Mouse (Mus musculus) kidney, postnatal 14 days (tissue): ENCODE measurements at regions not wholly inside any gene's neighbourhood (a gene's known extent, or its start where the extent isn't known, plus 50 kb on each side); places are given as distances from the start of the nearest gene placed in this dataset.

ENCODE experiments used
- DNase-seq: peaks from one replicate; pipeline ENCODE4 v3.0.0; 2022; ENCODE audit warnings: mixed read lengths

GRCm38 (mm10) chr10:44723321-44723720, 195.0 kb upstream of the Prdm1 start:
- no peak for DNase-seq

DNA sequence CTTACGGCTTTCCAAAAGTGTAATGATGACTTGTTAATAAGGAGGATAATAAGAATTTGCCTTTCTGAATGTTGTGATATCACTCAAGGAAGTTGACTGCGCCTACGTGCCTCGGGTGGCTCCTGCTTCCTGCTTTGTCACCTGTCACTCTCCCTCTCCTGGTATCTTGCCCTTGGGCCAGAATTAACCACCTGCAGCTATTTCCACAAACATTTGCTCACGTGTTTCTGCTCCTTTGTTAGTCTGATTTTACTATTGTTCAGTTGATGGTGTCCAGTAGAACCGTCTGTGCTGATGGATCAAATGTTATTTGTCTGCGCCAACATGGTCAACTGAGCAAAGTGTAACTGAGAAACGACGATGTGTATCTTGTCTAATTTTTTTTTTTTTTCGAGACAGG, 193.4 kb upstream of the Prdm1 start:
- no peak for DNase-seq

- no peak for DNase-seq
Measured at GRCm38 (mm10) chr10:44716612-44717011, 188.3 kb upstream of the Prdm1 start.

DNA sequence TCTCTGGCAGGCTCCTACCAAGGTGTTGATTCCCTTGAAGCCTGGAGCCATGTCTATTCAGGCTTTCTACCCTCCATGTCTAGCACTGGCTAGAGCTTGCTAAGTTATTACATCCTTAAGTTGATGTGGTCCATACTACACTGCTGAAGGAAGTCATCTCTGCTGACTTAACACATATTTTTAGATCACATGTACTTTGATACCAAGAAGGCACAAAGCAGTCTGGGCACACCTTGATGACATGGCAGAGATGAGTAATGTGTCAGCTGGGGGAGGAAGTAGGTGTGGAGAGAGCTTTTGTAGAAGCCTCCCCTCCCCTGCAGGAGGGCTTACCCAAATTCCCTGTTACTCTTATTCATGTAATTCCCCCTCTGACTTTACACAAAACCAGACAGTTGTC, 187.6 kb upstream of the Prdm1 start:
- no peak for DNase-seq

DNA sequence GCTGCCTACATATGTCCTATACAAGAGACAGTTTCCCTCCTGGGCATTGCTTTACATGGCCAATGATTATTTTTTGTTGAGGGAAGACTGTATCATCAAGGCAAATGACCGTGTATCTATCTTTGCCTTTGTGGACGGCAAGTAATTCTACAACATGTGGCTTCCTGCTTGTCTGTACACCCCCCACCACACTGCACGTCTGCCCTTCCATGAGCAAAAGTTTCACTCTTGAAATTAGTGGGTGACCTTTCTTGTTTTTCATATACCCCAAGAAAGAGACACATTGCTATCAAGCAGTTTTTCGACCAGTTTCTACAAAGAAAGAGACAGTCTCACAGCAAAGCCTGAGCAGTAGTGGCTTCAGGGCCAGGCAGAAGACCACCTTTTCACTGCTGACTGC, 180.5 kb upstream of the Prdm1 start:
- DNase-seq: no peak

- DNase-seq: no peak
Measured at GRCm38 (mm10) chr10:44704143-44704542, 175.8 kb upstream of the Prdm1 start.

GRCm38 (mm10) chr10:44702108-44702507, 173.8 kb upstream of the Prdm1 start:
- peak; percentile 32 for DNase-seq

DNA sequence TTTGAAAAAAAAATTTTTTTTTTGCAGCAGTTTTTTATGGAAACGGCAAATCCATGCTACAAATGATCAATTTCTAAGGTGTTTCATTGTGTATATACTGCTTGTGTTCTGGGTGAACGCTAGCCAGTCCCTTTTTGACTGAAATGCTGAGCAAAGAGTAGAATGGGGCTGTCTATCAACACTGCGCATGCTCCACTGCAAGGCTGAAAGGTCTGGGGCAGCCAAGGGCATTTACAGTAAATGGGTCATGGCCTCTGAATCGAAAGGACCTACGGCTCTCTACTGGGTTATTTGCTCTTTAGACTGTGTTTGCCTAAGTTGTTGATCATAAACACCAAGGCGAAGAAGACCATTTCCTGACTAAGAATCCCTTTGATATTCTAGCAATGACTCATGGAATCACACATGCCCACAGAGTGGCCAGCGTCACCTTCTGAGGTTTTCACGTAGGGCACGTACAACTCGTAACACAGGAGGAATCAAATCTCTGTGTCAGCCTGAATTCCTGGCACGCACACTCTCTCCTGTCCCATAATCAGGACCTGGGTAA, 171.8 kb upstream of the Prdm1 start:
- no peak for DNase-seq

DNA sequence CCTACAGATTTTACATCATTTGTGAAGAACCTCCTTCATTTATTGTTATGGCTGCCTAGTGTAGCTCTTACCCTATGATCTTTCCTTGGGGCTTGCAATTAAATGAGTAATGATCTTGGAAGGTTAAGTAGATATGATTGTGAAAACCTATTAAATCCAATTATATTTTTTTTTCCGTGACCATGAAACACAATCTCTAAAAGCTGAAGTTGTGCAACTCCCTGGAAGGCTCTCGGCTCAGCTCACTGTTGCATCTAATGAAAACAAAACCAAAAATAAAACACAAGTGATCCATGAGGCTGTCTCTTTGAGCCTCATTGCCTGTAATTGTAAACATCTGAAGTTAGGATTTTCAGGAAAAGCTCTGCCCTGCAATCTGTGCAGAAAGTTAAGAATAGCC, 169.7 kb upstream of the Prdm1 start:
- no peak for DNase-seq

DNA sequence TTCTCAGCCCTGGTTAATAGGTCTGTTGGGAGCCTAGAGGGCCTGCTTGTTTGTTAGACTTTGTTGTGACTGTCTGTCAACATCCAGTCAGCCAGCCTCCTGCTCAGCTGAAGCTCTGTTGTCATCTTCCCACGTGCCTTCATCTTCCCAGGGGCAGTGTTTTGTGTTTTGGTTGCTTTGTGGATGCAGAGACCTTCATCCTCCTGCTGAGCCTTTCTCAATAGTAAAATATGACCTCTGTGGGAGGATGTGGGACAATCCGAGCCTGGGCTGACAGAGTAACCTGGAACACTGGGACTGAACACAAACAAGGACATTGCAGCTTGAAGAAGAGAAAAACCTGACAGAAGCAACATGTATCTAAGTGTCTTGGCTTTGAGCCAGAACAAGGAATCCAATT, 168.7 kb upstream of the Prdm1 start:
- DNase-seq: no peak

DNA sequence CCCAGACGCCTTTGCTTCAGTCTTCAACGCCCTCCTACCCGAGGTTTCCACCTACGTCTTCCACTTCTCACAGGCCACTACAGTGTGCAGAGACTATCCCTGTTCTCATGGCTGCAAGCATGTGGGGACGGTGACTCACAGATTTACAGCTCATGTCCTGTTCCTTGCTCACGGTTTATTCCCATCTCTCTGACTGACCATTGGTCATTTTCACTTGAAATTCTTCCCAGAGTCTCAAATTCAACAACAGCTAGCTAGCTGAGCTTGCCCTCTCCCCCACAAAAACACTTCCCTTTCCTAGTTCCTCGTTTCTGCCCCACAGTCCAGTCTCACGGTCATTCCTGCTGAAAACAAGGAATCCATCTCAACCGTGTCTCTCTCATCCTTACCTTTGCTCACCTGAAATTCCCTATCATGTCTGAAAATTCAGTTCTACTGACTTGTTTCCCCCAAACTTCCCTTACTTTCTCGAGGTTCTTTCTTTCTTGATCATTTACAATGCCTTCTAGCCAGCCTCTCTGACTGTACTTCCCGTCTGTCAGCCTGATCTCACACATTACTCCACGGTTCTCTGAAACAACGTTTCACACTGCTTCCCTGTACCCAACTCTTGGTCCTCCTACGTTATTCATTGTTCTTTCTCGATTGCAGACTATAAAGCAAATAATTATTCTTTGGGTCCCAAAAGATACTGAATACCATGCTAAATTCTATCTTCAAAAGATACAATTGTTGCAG, 163.5 kb upstream of the Prdm1 start:
- no peak for DNase-seq

DNA sequence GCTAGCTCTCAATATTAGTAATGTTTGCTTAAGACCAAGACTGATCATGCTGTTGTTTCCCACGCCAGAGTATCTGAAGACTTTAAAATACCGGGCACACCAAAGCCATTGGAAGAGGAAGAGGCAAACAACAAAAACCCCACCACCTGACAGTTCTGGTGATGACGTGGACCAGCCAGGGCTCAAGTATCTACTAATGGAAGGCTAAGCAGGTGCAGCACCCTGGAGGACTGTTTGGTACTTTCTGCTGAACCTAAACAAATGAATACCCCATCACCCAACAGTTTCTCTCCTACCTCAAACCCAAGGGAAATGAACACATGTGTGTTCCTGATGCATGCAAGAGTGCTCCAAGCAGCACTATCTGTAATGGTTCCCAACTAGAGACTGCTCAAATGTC, 160.3 kb upstream of the Prdm1 start:
- DNase-seq: no peak

- DNase-seq: no peak
Measured at GRCm38 (mm10) chr10:44686055-44686454, 157.8 kb upstream of the Prdm1 start.

DNA sequence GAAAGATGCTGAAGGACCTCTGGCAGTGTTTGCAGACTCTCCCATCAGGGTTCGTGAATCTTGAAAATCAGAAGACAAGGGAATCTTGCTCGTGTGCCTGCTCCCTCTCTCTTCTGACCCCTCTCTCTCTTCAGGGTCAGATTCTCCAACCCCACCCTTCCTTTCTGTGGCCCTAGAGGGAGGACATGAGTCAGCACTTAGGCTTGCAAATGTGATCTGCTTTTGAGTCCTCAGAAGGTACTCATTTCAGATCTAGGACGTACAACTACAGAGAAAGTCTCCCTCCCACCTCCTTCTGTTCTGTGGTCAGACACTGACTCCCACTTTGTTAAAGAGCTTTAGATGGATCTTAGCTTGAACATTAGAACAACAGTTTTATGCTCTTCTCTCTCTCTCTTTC, 156.9 kb upstream of the Prdm1 start:
- DNase-seq: no peak

GRCm38 (mm10) chr10:44676506-44676905, 148.2 kb upstream of the Prdm1 start:
- no peak for DNase-seq

DNA sequence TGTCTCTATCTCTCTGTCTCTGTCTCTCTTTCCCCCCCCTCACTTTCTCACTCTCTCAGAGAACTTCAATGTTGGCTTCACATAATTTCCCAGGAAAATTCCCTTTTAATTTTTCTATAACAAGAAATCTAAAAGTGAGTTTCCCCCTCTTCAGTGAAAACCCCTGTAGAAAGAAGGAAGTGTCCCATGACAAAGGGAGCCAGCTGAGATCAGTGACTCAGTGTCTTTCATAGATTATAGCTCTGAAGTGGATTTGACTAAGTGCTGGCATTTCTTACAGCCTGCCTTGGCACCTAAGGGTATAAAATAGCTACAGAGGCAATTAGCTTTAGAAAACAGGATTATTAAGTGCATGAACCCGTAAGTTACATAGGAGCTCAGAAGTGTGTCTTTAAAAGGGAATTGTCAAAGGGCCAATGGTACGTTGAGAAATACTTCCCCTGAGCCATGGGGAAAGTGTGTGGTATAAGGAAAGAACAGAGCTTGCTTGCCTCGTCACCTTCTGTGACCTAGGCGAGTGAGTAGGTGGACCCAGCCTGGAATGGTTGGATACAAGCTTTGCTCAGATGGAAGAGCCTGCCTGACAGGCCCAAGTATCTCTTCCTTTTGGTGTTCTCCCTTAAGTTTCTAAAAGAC, 137.3 kb upstream of the Prdm1 start:
- DNase-seq: no peak

- no peak for DNase-seq
Measured at GRCm38 (mm10) chr10:44659499-44659898, 131.2 kb upstream of the Prdm1 start.

- DNase-seq: no peak
Measured at GRCm38 (mm10) chr10:44653761-44654160, 125.5 kb upstream of the Prdm1 start.

- no peak for DNase-seq
Measured at GRCm38 (mm10) chr10:44647021-44647420, 118.7 kb upstream of the Prdm1 start.

DNA sequence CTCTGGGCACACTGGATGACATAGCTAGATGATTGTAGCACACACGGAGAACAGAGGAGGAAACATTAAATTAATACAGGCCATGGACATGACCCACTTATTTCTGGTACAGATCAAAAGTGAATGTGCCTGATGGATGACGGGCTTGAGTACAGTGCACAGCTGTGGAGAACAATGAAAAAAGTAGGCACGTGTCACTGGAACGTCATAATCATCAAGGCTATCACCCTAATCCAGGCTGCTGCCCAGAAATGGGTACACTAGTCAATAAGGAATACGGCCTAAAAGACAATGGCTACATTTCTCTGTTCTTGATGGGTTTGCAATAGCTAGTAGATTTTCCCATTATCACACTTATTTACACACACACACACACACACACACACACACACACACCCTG, 118.3 kb upstream of the Prdm1 start:
- no peak for DNase-seq

- DNase-seq: no peak
Measured at GRCm38 (mm10) chr10:44641616-44642015, 113.3 kb upstream of the Prdm1 start.

- DNase-seq: no peak
Measured at GRCm38 (mm10) chr10:44640620-44641019, 112.3 kb upstream of the Prdm1 start.

DNA sequence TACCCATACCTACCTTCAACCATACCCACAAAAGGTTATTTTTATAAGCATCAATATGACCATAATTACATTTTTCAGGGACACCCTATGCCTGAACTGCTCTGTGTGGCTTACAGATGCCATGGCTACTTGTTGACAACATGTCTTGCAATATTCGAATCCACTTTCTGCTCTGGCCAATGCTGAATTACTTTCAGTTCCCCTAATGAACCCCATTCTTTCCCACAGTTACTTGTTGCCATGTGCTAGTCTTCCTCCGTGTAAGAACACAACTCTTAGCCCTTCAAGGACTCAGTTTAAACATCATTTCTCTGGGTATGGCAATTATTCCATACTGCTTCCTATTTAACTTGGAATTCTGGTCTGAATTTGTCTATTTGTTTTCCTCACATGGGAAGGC, 110.4 kb upstream of the Prdm1 start:
- no peak for DNase-seq

GRCm38 (mm10) chr10:44636786-44637185, 108.5 kb upstream of the Prdm1 start:
- no peak for DNase-seq

- no peak for DNase-seq
Measured at GRCm38 (mm10) chr10:44636061-44636460, 107.8 kb upstream of the Prdm1 start.
